ENCODE assay signal across 8 mouse cellular contexts in the genomic region with DNA sequence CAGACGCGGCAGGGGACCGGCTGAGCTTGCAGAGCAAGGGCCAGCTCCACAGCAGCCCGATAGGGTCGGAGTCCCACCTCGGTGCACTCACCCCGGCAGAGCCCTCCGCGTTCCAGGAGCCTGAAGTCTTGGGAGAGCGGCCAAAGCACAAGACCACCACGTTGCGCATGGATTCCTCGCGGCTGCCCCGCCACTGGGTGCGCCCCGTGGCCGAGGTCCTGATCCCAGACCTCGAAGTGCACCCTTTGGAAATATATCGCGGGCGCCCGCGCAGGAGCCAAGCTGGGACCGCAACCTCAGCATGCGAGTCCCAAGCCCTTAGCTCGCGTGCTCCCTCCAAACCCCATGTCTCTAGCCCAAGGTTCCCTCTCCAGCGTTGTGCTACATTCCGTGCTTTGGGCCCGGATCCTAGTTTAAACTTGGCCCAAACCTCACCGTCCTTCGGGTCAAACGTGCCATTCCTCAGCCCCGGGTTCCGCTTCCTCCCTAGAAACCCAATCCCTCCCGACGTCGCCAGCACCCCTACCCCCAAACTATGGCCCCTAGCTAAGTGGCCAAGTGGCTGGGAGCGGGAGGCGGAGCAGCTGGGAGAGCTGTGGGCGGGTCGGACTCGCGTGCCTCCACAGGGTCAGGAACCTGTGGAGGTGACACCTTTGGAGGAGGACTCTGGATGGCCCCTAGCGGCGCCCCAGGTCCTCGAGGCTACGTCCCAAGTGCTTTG. TPM values are rescaled to one million over a fixed set of nuclear protein-coding genes. Genes with fewer than 3 reads are reported as not detected.
DNase-seq lines count a peak whose midpoint lies in the region; ATAC-seq lines count a peak whose summit lies in the region.

No protein-coding gene starts in this region.

- H3K36me3 ChIP-seq in forebrain, embryonic 13.5 days (ENCODE audit: poor library complexity, severe bottlenecking): no peaks in the 10 kb centered on the region
- no peaks in the 10 kb centered on the region for H3K36me3 ChIP-seq in intestine, embryonic 15.5 days
- no peaks in the 10 kb centered on the region for H3K36me3 ChIP-seq in liver, embryonic 15.5 days (replicated peaks)
- H3K36me3 ChIP-seq in neural tube, embryonic 13.5 days: no peaks in the 10 kb centered on the region

- DNase-seq in CD4-positive helper T cell, adult 2 months (ENCODE audit: low read depth, low spot score): peak; percentile 32
- peak; percentile 80 for DNase-seq in adrenal gland, adult 2 months
- no peak for DNase-seq in adipocyte (ENCODE audit: low spot score)
- DNase-seq in left cerebral cortex, postnatal 14 days (ENCODE audit: low spot score in 2 of 2): no peak

- H3K27me3 ChIP-seq in forebrain, embryonic 13.5 days: peaks cover 47% of the 10 kb centered on the region
- peaks cover 23% of the 10 kb centered on the region for H3K27me3 ChIP-seq in intestine, embryonic 15.5 days (replicated peaks)
- H3K27me3 ChIP-seq in liver, embryonic 15.5 days: peaks cover 56% of the 10 kb centered on the region
- peaks cover 38% of the 10 kb centered on the region for H3K27me3 ChIP-seq in neural tube, embryonic 13.5 days

- peak overlapping the region; percentile 47 for H3K4me2 ChIP-seq in forebrain, embryonic 13.5 days
- H3K4me2 ChIP-seq in intestine, embryonic 15.5 days (replicated peaks): peak overlapping the region; percentile 92
- peak overlapping the region; percentile 68 for H3K4me2 ChIP-seq in liver, embryonic 15.5 days
- H3K4me2 ChIP-seq in neural tube, embryonic 13.5 days: peak overlapping the region; percentile 43

- peaks cover 28% of the 10 kb centered on the region for H3K4me1 ChIP-seq in forebrain, embryonic 13.5 days
- peaks cover 20% of the 10 kb centered on the region; the same call in 1 of the 2 replicates for H3K4me1 ChIP-seq in intestine, embryonic 15.5 days (replicated peaks)
- peaks cover 24% of the 10 kb centered on the region for H3K4me1 ChIP-seq in liver, embryonic 15.5 days (replicated peaks)
- H3K4me1 ChIP-seq in neural tube, embryonic 13.5 days (replicated peaks): peaks cover 33% of the 10 kb centered on the region

- intact Hi-C loops in left cerebral cortex, postnatal 14 days (cut with DNase I): loop anchor here (5.0 kb wide), 1 partner anchor 165 kb away; no protein-coding TSS in a partner anchor

- no peaks in the 10 kb centered on the region for H3K9me3 ChIP-seq in forebrain, embryonic 13.5 days (replicated peaks)
- no peaks in the 10 kb centered on the region for H3K9me3 ChIP-seq in intestine, embryonic 15.5 days
- H3K9me3 ChIP-seq in liver, embryonic 15.5 days (replicated peaks): no peaks in the 10 kb centered on the region
- H3K9me3 ChIP-seq in neural tube, embryonic 13.5 days: no peaks in the 10 kb centered on the region

- no peak overlapping the region; the same call in 1 of the 2 replicates for H3K9ac ChIP-seq in forebrain, embryonic 13.5 days
- H3K9ac ChIP-seq in intestine, embryonic 15.5 days: peak overlapping the region; percentile 48
- H3K9ac ChIP-seq in liver, embryonic 15.5 days: no peak overlapping the region
- H3K9ac ChIP-seq in neural tube, embryonic 13.5 days: peak overlapping the region; percentile 17; the same call in 1 of the 2 replicates

- H3K27ac ChIP-seq in forebrain, embryonic 13.5 days: no peak overlapping the region
- no peak overlapping the region for H3K27ac ChIP-seq in intestine, embryonic 15.5 days
- no peak overlapping the region for H3K27ac ChIP-seq in liver, embryonic 15.5 days (replicated peaks)
- no peak overlapping the region for H3K27ac ChIP-seq in neural tube, embryonic 13.5 days (replicated peaks)

- peak overlapping the region; percentile 23 for H3K4me3 ChIP-seq in forebrain, embryonic 13.5 days
- H3K4me3 ChIP-seq in intestine, embryonic 15.5 days (replicated peaks): peak overlapping the region; percentile 38
- H3K4me3 ChIP-seq in liver, embryonic 15.5 days (replicated peaks): peak overlapping the region; percentile 42
- peak overlapping the region; percentile 22 for H3K4me3 ChIP-seq in neural tube, embryonic 13.5 days

- 1% methylated on average over 49 of the region's 49 CpGs for WGBS in forebrain, embryonic 13.5 days
- WGBS in intestine, embryonic 15.5 days: under 1% methylated on average over 49 of the region's 49 CpGs
- 2% methylated on average over 49 of the region's 49 CpGs for WGBS in liver, embryonic 15.5 days (ENCODE audit: insufficient replicate concordance)
- under 1% methylated on average over 49 of the region's 49 CpGs for WGBS in neural tube, embryonic 13.5 days

- no peak for ATAC-seq in forebrain, embryonic 13.5 days
- peak; percentile 44 for ATAC-seq in intestine, embryonic 15.5 days
- no peak for ATAC-seq in liver, embryonic 15.5 days (ENCODE audit: insufficient read depth)
- ATAC-seq in neural tube, embryonic 13.5 days (ENCODE audit: low read depth): no peak

RNA-seq across cellular contexts. Expression of gene Dctn1, which starts 3.6 kb away (rescaled TPM):
- 100 to 1,000 TPM; 135 to 138 TPM for total RNA-seq in adrenal gland, adult 2 months (2021)
- 210 and 211 TPM in 2 replicates for polyA plus RNA-seq in adrenal gland, adult 2 months (2012; rRNA removed)
- polyA plus RNA-seq in forebrain, embryonic 13.5 days (2015; fragmentation: Nextera tagmentation; extraction: Ambion mirVana): 108 and 113 TPM in 2 replicates
- 82.1 and 84.6 TPM in 2 replicates for polyA plus RNA-seq in intestine, embryonic 15.5 days (2015; fragmentation: Nextera tagmentation; extraction: Ambion mirVana)
- 24.1 and 26.7 TPM in 2 replicates for polyA plus RNA-seq in liver, embryonic 15.5 days (2015; fragmentation: Nextera tagmentation; extraction: Ambion mirVana)
- polyA plus RNA-seq in neural tube, embryonic 13.5 days (2015; fragmentation: Nextera tagmentation; extraction: Ambion mirVana): 165 and 176 TPM in 2 replicates
- total RNA-seq in left cerebral cortex, postnatal 14 days (2021): 100 to 1,000 TPM; 341 to 348 TPM

RNA-seq across cellular contexts. Expression of gene 1700003E16Rik, which starts 5.9 kb away (rescaled TPM):
- 1 to 10 TPM; 1.1 to 1.3 TPM for total RNA-seq in adrenal gland, adult 2 months (2021)
- polyA plus RNA-seq in adrenal gland, adult 2 months (2012; rRNA removed): 1.0 and 1.4 TPM in 2 replicates
- 2.7 and 3.6 TPM in 2 replicates for polyA plus RNA-seq in forebrain, embryonic 13.5 days (2015; fragmentation: Nextera tagmentation; extraction: Ambion mirVana)
- polyA plus RNA-seq in intestine, embryonic 15.5 days (2015; fragmentation: Nextera tagmentation; extraction: Ambion mirVana): 1.4 and 2.0 TPM in 2 replicates
- 0.10 and 0.17 TPM in 2 replicates for polyA plus RNA-seq in liver, embryonic 15.5 days (2015; fragmentation: Nextera tagmentation; extraction: Ambion mirVana)
- polyA plus RNA-seq in neural tube, embryonic 13.5 days (2015; fragmentation: Nextera tagmentation; extraction: Ambion mirVana): 2.1 and 3.3 TPM in 2 replicates
- 10 to 100 TPM; 31.4 to 32.5 TPM for total RNA-seq in left cerebral cortex, postnatal 14 days (2021)

RNA-seq across cellular contexts. Expression of gene Wdr54, which starts 5.9 kb away (rescaled TPM):
- total RNA-seq in adrenal gland, adult 2 months (2021): 1 to 10 TPM; 2.2 to 4.7 TPM
- 3.4 and 4.8 TPM in 2 replicates for polyA plus RNA-seq in adrenal gland, adult 2 months (2012; rRNA removed)
- 17.5 and 18.4 TPM in 2 replicates for polyA plus RNA-seq in forebrain, embryonic 13.5 days (2015; fragmentation: Nextera tagmentation; extraction: Ambion mirVana)
- polyA plus RNA-seq in intestine, embryonic 15.5 days (2015; fragmentation: Nextera tagmentation; extraction: Ambion mirVana): 3.0 and 3.9 TPM in 2 replicates
- polyA plus RNA-seq in liver, embryonic 15.5 days (2015; fragmentation: Nextera tagmentation; extraction: Ambion mirVana): 0.35 and 0.59 TPM in 2 replicates
- polyA plus RNA-seq in neural tube, embryonic 13.5 days (2015; fragmentation: Nextera tagmentation; extraction: Ambion mirVana): 14.9 and 16.0 TPM in 2 replicates
- 10 to 100 TPM; 29.0 to 31.6 TPM for total RNA-seq in left cerebral cortex, postnatal 14 days (2021)

RNA-seq across cellular contexts. Expression of gene Rtkn, which starts 26.8 kb away (rescaled TPM):
- total RNA-seq in adrenal gland, adult 2 months (2021): 10 to 100 TPM in 1 of 2 experiments, 1 to 10 TPM in 1; 9.5 to 10.2 TPM
- 93.6 and 100 TPM in 2 replicates for polyA plus RNA-seq in adrenal gland, adult 2 months (2012; rRNA removed)
- 10.4 and 10.5 TPM in 2 replicates for polyA plus RNA-seq in forebrain, embryonic 13.5 days (2015; fragmentation: Nextera tagmentation; extraction: Ambion mirVana)
- 23.6 and 26.4 TPM in 2 replicates for polyA plus RNA-seq in intestine, embryonic 15.5 days (2015; fragmentation: Nextera tagmentation; extraction: Ambion mirVana)
- 12.1 and 17.9 TPM in 2 replicates for polyA plus RNA-seq in liver, embryonic 15.5 days (2015; fragmentation: Nextera tagmentation; extraction: Ambion mirVana)
- 18.9 and 20.7 TPM in 2 replicates for polyA plus RNA-seq in neural tube, embryonic 13.5 days (2015; fragmentation: Nextera tagmentation; extraction: Ambion mirVana)
- total RNA-seq in left cerebral cortex, postnatal 14 days (2021): 10 to 100 TPM; 55.2 to 62.4 TPM

RNA-seq across cellular contexts. Expression of gene Ino80b, which starts 36.9 kb away (rescaled TPM):
- total RNA-seq in adrenal gland, adult 2 months (2021): 10 to 100 TPM; 16.1 to 27.3 TPM
- polyA plus RNA-seq in adrenal gland, adult 2 months (2012; rRNA removed): 90.2 and 102 TPM in 2 replicates
- polyA plus RNA-seq in forebrain, embryonic 13.5 days (2015; fragmentation: Nextera tagmentation; extraction: Ambion mirVana): 13.2 and 13.3 TPM in 2 replicates
- 9.0 and 9.4 TPM in 2 replicates for polyA plus RNA-seq in intestine, embryonic 15.5 days (2015; fragmentation: Nextera tagmentation; extraction: Ambion mirVana)
- polyA plus RNA-seq in liver, embryonic 15.5 days (2015; fragmentation: Nextera tagmentation; extraction: Ambion mirVana): 5.0 and 5.3 TPM in 2 replicates
- 11.4 and 13.0 TPM in 2 replicates for polyA plus RNA-seq in neural tube, embryonic 13.5 days (2015; fragmentation: Nextera tagmentation; extraction: Ambion mirVana)
- total RNA-seq in left cerebral cortex, postnatal 14 days (2021): 10 to 100 TPM; 15.1 to 18.8 TPM

Comparison
In these comparisons a context has a peak if more than half of its experiments do, and no peak if none do; other contexts are left out.
1. DNase-seq: peak in CD4-positive helper T cell, adult 2 months (single experiment) and adrenal gland, adult 2 months (single experiment); none in adipocyte (single experiment) and left cerebral cortex, postnatal 14 days (0 of 2).
2. H3K9ac ChIP-seq: peak in intestine, embryonic 15.5 days (single experiment) and neural tube, embryonic 13.5 days (single experiment); none in forebrain, embryonic 13.5 days (single experiment) and liver, embryonic 15.5 days (single experiment).
3. Peak in every context shown above with its lines, with median percentiles within 50 percentile points of each other: H3K4me2 ChIP-seq and H3K4me3 ChIP-seq.